Mouse (Mus musculus) liver, embryonic 16.5 days (tissue): ENCODE data around the gene Ctdnep1. TPM values are rescaled to one million over a fixed set of nuclear protein-coding genes. Genes with fewer than 3 reads are reported as not detected.

ENCODE experiments used
- ATAC-seq: fragments of 200-750 bp; cut with Nextera tagmentation; 2 replicates; pipeline ENCODE4 v1.8.0; 2017; ENCODE audit warnings: low read depth, mild to moderate bottlenecking, moderate number of reproducible peaks, moderate library complexity
- H3K27ac ChIP-seq: fragments of 300-500 bp; sonication (generic); 2 replicates; pipeline ENCODE4 v1.5.1; 2014; ENCODE audit warnings: mild to moderate bottlenecking, low read length
- H3K27me3 ChIP-seq: fragments of 300-500 bp; sonication (generic); 2 replicates; pipeline ENCODE4 v1.6.1; 2014; ENCODE audit warnings: low read depth, low read length, mixed read lengths; ENCODE audit not compliant: control insufficient read depth, insufficient read depth
- H3K36me3 ChIP-seq: fragments of 300-500 bp; sonication (generic); 2 replicates; pipeline ENCODE4 v1.6.1; 2014; ENCODE audit warnings: mild to moderate bottlenecking; ENCODE audit not compliant: control insufficient read depth, insufficient read depth
- H3K4me1 ChIP-seq: fragments of 300-500 bp; sonication (generic); 2 replicates; pipeline ENCODE4 v1.6.1; 2014; ENCODE audit warnings: low read depth, low read length, mixed read lengths; ENCODE audit not compliant: control insufficient read depth
- H3K4me2 ChIP-seq: fragments of 300-500 bp; sonication (generic); 2 replicates; pipeline ENCODE4 v1.6.1; 2014; ENCODE audit warnings: low read depth, low read length, mixed read lengths
- H3K4me3 ChIP-seq: fragments of 300-500 bp; sonication (generic); 2 replicates; pipeline ENCODE4 v1.5.1; 2014; ENCODE audit warnings: low read depth, mild to moderate bottlenecking, low read length
- H3K9ac ChIP-seq: fragments of 300-500 bp; sonication (generic); 2 replicates; pipeline ENCODE4 v1.6.1; 2014; ENCODE audit warnings: low read depth, low read length
- H3K9me3 ChIP-seq: fragments of 300-500 bp; sonication (generic); replicated peaks from 2 replicates; pipeline ENCODE4 v1.6.1; 2016; ENCODE audit warnings: low read length; ENCODE audit not compliant: control insufficient read depth
- WGBS: fragments of 180-500 bp; shearing (Covaris S2); extraction: QIAGEN DNeasy Blood & Tissue Kit; methylation state at CpG from one replicate; pipeline ENCODE4 v1.1.7; 2014; ENCODE audit not compliant: insufficient replicate concordance; 5-methylcytosine and 5-hydroxymethylcytosine counted together
- polyA plus RNA-seq: library from polyadenylated mRNA; unstranded; fragments of >200 nt; fragmentation: Nextera tagmentation; extraction: Ambion mirVana; gene quantifications from 2 replicates; pipeline ENCODE4 v1.2.1, GENCODE M21; 2015

Ctdnep1 gene
- polyA plus RNA-seq, 1 experiment from 2014 or later, result 7.3 TPM

GRCm38 (mm10) chr11:69997070-69997509 is 16.1 kb downstream of the Ctdnep1 start:
- peak overlapping the region; percentile 91 for H3K4me2 ChIP-seq
- peak; percentile 72 for ATAC-seq
- H3K36me3 ChIP-seq, result peaks cover 33% of the 10 kb centered on the region
- peak overlapping the region; percentile 98 for H3K4me3 ChIP-seq
- H3K4me1 ChIP-seq, result peaks cover 57% of the 10 kb centered on the region
- WGBS, result under 1% methylated on average over 32 of the region's 44 CpGs
- peak overlapping the region; percentile 98 for H3K27ac ChIP-seq
- H3K27me3 ChIP-seq, result no peaks in the 10 kb centered on the region
- H3K9ac ChIP-seq, result peak overlapping the region; percentile 100
- H3K9me3 ChIP-seq, result no peaks in the 10 kb centered on the region

- ATAC-seq, result no peak
- Histone ChIP-seq H3K27ac (peak overlapping the region; percentile 3; the same call in 1 of the 2 replicates), H3K4me1 (peaks cover 48% of the 10 kb centered on the region), H3K9me3 (no peaks in the 10 kb centered on the region), H3K36me3 (peaks cover 29% of the 10 kb centered on the region), H3K4me2 (no peak overlapping the region), H3K9ac (no peak overlapping the region), H3K4me3 (no peak overlapping the region), H3K27me3 (no peaks in the 10 kb centered on the region)
- WGBS, result 78% methylated on average over 27 of the region's 27 CpGs
Observed at GRCm38 (mm10) chr11:69998567-69999491, 17.9 kb downstream of the Ctdnep1 start.

GRCm38 (mm10) chr11:69999666-70000065 is 18.7 kb downstream of the Ctdnep1 start:
- Histone ChIP-seq H3K4me3 (no peak overlapping the region), H3K4me1 (peaks cover 42% of the 10 kb centered on the region)
- no peak for ATAC-seq

GRCm38 (mm10) chr11:70000396-70000898 is 19.5 kb downstream of the Ctdnep1 start, which contains the start of gene Dvl2:
Gene Dvl2, plus strand, starts transcription at chr11:70000595.
- H3K36me3 ChIP-seq, result peaks cover 20% of the 10 kb centered on the region
- H3K4me3 ChIP-seq, result peak within 1 kb of the TSS; percentile 76
- peak within 1 kb of the TSS; percentile 76 for H3K9ac ChIP-seq
- ATAC-seq, result peak; percentile 19
- H3K27me3 ChIP-seq, result no peaks in the 10 kb centered on the region
- no peaks in the 10 kb centered on the region for H3K9me3 ChIP-seq
- H3K4me2 ChIP-seq, result peak within 1 kb of the TSS; percentile 100
- H3K4me1 ChIP-seq, result peaks cover 40% of the 10 kb centered on the region
- H3K27ac ChIP-seq, result peak within 1 kb of the TSS; percentile 83
- WGBS, result under 1% methylated on average over 48 of the region's 48 CpGs

More at GRCm38 (mm10) chr11:69999666-70000065, 18.7 kb downstream of the Ctdnep1 start:
- Histone ChIP-seq H3K4me2 (no peak overlapping the region), H3K27me3 (no peaks in the 10 kb centered on the region), H3K9ac (no peak overlapping the region), H3K36me3 (peaks cover 21% of the 10 kb centered on the region), H3K27ac (peak overlapping the region; percentile 3; the same call in 1 of the 2 replicates), H3K9me3 (no peaks in the 10 kb centered on the region)
- WGBS, result 85% methylated on average over 8 of the region's 8 CpGs

GRCm38 (mm10) chr11:70001159-70001558 is 20.2 kb downstream of the Ctdnep1 start:
- Histone ChIP-seq H3K27ac (no peak overlapping the region; the same call in 1 of the 2 replicates), H3K4me1 (peaks cover 40% of the 10 kb centered on the region), H3K27me3 (no peaks in the 10 kb centered on the region), H3K4me2 (peak overlapping the region; percentile 100), H3K4me3 (peak overlapping the region; percentile 76), H3K9me3 (no peaks in the 10 kb centered on the region), H3K9ac (peak overlapping the region; percentile 76), H3K36me3 (peaks cover 24% of the 10 kb centered on the region)
- no peak for ATAC-seq
- 10% methylated on average over 8 of the region's 8 CpGs for WGBS

GRCm38 (mm10) chr11:70001865-70002264 is 20.9 kb downstream of the Ctdnep1 start:
- Histone ChIP-seq H3K36me3 (peaks cover 28% of the 10 kb centered on the region), H3K4me1 (peaks cover 39% of the 10 kb centered on the region), H3K4me3 (peak overlapping the region; percentile 76; the same call in 1 of the 2 replicates), H3K4me2 (peak overlapping the region; percentile 100), H3K27ac (no peak overlapping the region), H3K9ac (no peak overlapping the region), H3K9me3 (no peaks in the 10 kb centered on the region), H3K27me3 (no peaks in the 10 kb centered on the region)
- no peak for ATAC-seq

- Histone ChIP-seq H3K27ac (no peak overlapping the region), H3K27me3 (no peaks in the 10 kb centered on the region), H3K9me3 (no peaks in the 10 kb centered on the region), H3K9ac (no peak overlapping the region), H3K4me2 (no peak overlapping the region), H3K4me1 (peaks cover 33% of the 10 kb centered on the region), H3K4me3 (no peak overlapping the region), H3K36me3 (peaks cover 28% of the 10 kb centered on the region)
- WGBS, result 68% methylated on average over 2 of the region's 2 CpGs
- no peak for ATAC-seq
Observed at GRCm38 (mm10) chr11:70002471-70002870, 21.5 kb downstream of the Ctdnep1 start.

GRCm38 (mm10) chr11:70005521-70005920 is 24.6 kb downstream of the Ctdnep1 start:
- Histone ChIP-seq H3K4me3 (no peak overlapping the region), H3K9ac (no peak overlapping the region), H3K9me3 (no peaks in the 10 kb centered on the region), H3K4me1 (peaks cover 13% of the 10 kb centered on the region), H3K36me3 (peaks cover 23% of the 10 kb centered on the region), H3K27ac (no peak overlapping the region), H3K27me3 (no peaks in the 10 kb centered on the region), H3K4me2 (no peak overlapping the region)
- no peak for ATAC-seq
- 60% methylated on average over 5 of the region's 5 CpGs for WGBS

GRCm38 (mm10) chr11:70010033-70010432 is 29.1 kb downstream of the Ctdnep1 start:
- Histone ChIP-seq H3K4me2 (no peak overlapping the region), H3K4me1 (peaks cover 11% of the 10 kb centered on the region), H3K9ac (no peak overlapping the region), H3K27ac (no peak overlapping the region), H3K9me3 (no peaks in the 10 kb centered on the region), H3K4me3 (no peak overlapping the region), H3K36me3 (peaks cover 50% of the 10 kb centered on the region), H3K27me3 (no peaks in the 10 kb centered on the region)
- ATAC-seq, result no peak
- 76% methylated on average over 6 of the region's 6 CpGs for WGBS
